Mouse (Mus musculus): ENCODE measurements around the gene Rhbdl1. TPM values are rescaled to one million over a fixed set of nuclear protein-coding genes. Genes with fewer than 3 reads are reported as not detected.
"Not testable (repeated sequence)": the region's sequence is repeated elsewhere in the genome, so short reads cannot be mapped to it uniquely, and the experiment has no call there.

The Rhbdl1 gene
- total RNA-seq, 2 experiments from 2014 or later: 58.5 to 61.5 TPM

- intact Hi-C loops (cut with DNase I): no loop called here
These were observed 8.9 kb downstream of the Rhbdl1 start for GRCm38 (mm10) chr17:25828223-25828594.

GRCm38 (mm10) chr17:25827546-25828222, 9.4 kb downstream of the Rhbdl1 start:
- no peak for DNase-seq
- intact Hi-C loops (cut with DNase I): no loop called here

More at GRCm38 (mm10) chr17:25828223-25828594, 8.9 kb downstream of the Rhbdl1 start:
- DNase-seq: no peak

- intact Hi-C loops (cut with DNase I): no loop called here
- no peak for DNase-seq
These were observed 10.1 kb downstream of the Rhbdl1 start for GRCm38 (mm10) chr17:25827011-25827410.

GRCm38 (mm10) chr17:25825984-25826570, 11.0 kb downstream of the Rhbdl1 start:
- intact Hi-C loops (cut with DNase I): no loop called here
- DNase-seq: no peak

GRCm38 (mm10) chr17:25825311-25825710, 11.8 kb downstream of the Rhbdl1 start:
- intact Hi-C loops (cut with DNase I): no loop called here

GRCm38 (mm10) chr17:25824362-25825142, 12.5 kb downstream of the Rhbdl1 start:
- intact Hi-C loops (cut with DNase I): no loop called here
- DNase-seq: no peak

More at GRCm38 (mm10) chr17:25825311-25825710, 11.8 kb downstream of the Rhbdl1 start:
- DNase-seq: no peak

GRCm38 (mm10) chr17:25823452-25823851, 13.6 kb downstream of the Rhbdl1 start, which contains the start of gene Wdr24:
Gene Wdr24 (plus strand): TSS chr17:25823627.
- DNase-seq: peak; percentile 72
- intact Hi-C loops (cut with DNase I): no loop called here

- DNase-seq: no peak
- intact Hi-C loops (cut with DNase I): no loop called here
These were observed 18.0 kb downstream of the Rhbdl1 start for GRCm38 (mm10) chr17:25818851-25819780.

- intact Hi-C loops (cut with DNase I): no loop called here
These were observed 19.4 kb downstream of the Rhbdl1 start for GRCm38 (mm10) chr17:25817662-25818061.

GRCm38 (mm10) chr17:25813471-25813870, 23.6 kb downstream of the Rhbdl1 start:
- DNase-seq: peak; percentile 70
- intact Hi-C loops (cut with DNase I): no loop called here

More at GRCm38 (mm10) chr17:25817662-25818061, 19.4 kb downstream of the Rhbdl1 start:
- no peak for DNase-seq

- DNase-seq: no peak
- intact Hi-C loops (cut with DNase I): no loop called here
These were observed 26.2 kb downstream of the Rhbdl1 start for GRCm38 (mm10) chr17:25810890-25811289.

GRCm38 (mm10) chr17:25809606-25810340, 27.3 kb downstream of the Rhbdl1 start:
- intact Hi-C loops (cut with DNase I): no loop called here
- peak; percentile 69 for DNase-seq

- DNase-seq: peak; percentile 92
- intact Hi-C loops (cut with DNase I): no loop called here
These were observed 28.1 kb downstream of the Rhbdl1 start, which contains the start of gene Fbxl16 for GRCm38 (mm10) chr17:25808789-25809605. Gene Fbxl16 (plus strand): TSS chr17:25809085.

GRCm38 (mm10) chr17:25808028-25808427, 29.1 kb downstream of the Rhbdl1 start:
- intact Hi-C loops (cut with DNase I): no loop called here
- DNase-seq: no peak

- intact Hi-C loops (cut with DNase I); DNase-seq: not testable (repeated sequence)
These were observed 29.6 kb downstream of the Rhbdl1 start for GRCm38 (mm10) chr17:25807452-25807851.

- intact Hi-C loops (cut with DNase I): no loop called here
- no peak for DNase-seq
These were observed 30.6 kb downstream of the Rhbdl1 start for GRCm38 (mm10) chr17:25806507-25806906.

GRCm38 (mm10) chr17:25802825-25803517, 34.1 kb downstream of the Rhbdl1 start:
- peak; percentile 83 for DNase-seq
- intact Hi-C loops (cut with DNase I): loop anchor here (5.0 kb wide), 1 partner anchor 71 kb away; no protein-coding TSS in a partner anchor

- intact Hi-C loops (cut with DNase I): loop anchor here (5.0 kb wide), 1 partner anchor 69 kb away; no protein-coding TSS in a partner anchor
- DNase-seq: peak; percentile 56
These were observed 36.1 kb downstream of the Rhbdl1 start for GRCm38 (mm10) chr17:25801029-25801428.

Data from left cerebral cortex, postnatal 4 days (tissue).